Mouse (Mus musculus): ENCODE data around the gene Mrpl14.

GRCm38 (mm10) chr17:45702254-45702653, 16.1 kb downstream of the Mrpl14 start:
- TF ChIP-seq CTCF (IDR thresholded peaks at IDR 0.05; ENCODE audit: borderline replicate concordance, insufficient read depth, low read length) (no peak), POLR2A (IDR thresholded peaks at IDR 0.05; ENCODE audit: low read depth, low read length) (no peak)
